11 mouse cellular contexts compared by ENCODE assay signal in the genomic region with DNA sequence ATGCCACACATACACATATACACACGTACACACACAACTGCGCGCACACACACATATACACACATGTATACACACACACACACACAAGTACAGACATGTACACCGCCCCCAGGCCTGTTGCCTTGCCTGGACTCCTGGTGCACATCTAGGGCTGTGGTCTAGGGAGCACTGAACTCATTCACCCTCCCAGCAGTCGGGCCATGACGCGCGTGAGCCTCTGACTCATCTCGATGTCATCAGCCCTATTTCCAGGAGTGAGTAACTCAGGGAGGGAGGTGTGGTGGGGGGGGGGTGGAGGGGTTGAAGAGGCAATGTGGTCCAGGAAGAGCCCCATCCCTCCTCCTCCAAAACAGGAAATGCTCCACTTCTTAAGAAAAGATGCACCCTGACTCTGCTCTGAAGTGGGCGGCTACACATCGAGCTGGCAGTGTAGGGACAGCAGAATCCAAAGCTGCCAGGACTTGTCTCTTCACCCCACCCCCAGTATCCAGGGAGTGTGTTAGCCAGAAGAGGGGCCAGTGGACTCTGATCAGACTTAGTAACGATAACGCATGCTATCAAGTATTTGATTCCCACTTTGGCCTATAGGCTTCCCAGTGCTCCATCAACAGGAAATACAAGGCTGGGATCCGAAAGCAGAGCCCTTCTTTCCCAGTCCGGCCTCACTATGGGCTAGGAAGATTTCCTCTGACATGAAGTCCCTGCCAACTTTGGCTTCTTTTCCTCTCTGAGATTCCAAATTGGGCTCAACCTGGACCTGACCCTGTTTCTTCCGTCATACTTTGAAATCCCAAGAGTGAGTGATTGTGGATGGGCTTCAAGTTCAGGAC. TPM values are rescaled to one million over a fixed set of nuclear protein-coding genes. Genes with fewer than 3 reads are reported as not detected.
DNase-seq lines count a peak whose midpoint lies in the region; ATAC-seq lines count a peak whose summit lies in the region.
"Had no signal": no experiment of that assay in that cellular context is flagged by ENCODE, and none has a peak within 500 bp of the region (broad histone marks: within the 10 kb centered on the region; RNA-seq: fewer than 3 reads in every experiment).

No protein-coding gene starts in this region.

- H3K4me1 ChIP-seq in intestine, embryonic 15.5 days (replicated peaks): 0 out of 2 replicates have a peak, but pooled peaks cover 3% of the 10 kb centered on the region
- H3K4me1 ChIP-seq in midbrain, embryonic 10.5 days: 0 out of 2 replicates have a peak, but pooled peaks cover 5% of the 10 kb centered on the region

- ATAC-seq in intestine, embryonic 15.5 days: peak; percentile 65
- ATAC-seq: liver, embryonic 12.5 days had no signal

- peak; percentile 95 for DNase-seq in heart, adult 11 months
- DNase-seq in heart, postnatal 25 days (ENCODE audit: low spot score): no peak
- peak; percentile 94 for DNase-seq in 416B (ENCODE audit: low read depth)
- DNase-seq in brain, adult 2 months (ENCODE audit: low read depth, low spot score): peak; percentile 78
- no peak for DNase-seq in cerebellum, postnatal 4 days (ENCODE audit: low spot score in 2 of 2)
- no peak for DNase-seq in left cerebral cortex, adult 11 months (ENCODE audit: low spot score)
- DNase-seq in midbrain, embryonic 10.5 days (ENCODE audit: low spot score): no peak
- DNase-seq: kidney, postnatal 14 days; thymus, postnatal 14 days had no signal

- no peaks in the 10 kb centered on the region for H3K27me3 ChIP-seq in intestine, embryonic 15.5 days (replicated peaks)
- H3K27me3 ChIP-seq in midbrain, embryonic 10.5 days (ENCODE audit: low read depth, poor library complexity, severe bottlenecking): no peaks in the 10 kb centered on the region
- H3K27me3 ChIP-seq: liver, embryonic 12.5 days had no signal

- H3K9ac ChIP-seq in intestine, embryonic 15.5 days: no peak overlapping the region
- H3K9ac ChIP-seq: liver, embryonic 12.5 days had no signal

- no peaks in the 10 kb centered on the region for H3K9me3 ChIP-seq in intestine, embryonic 15.5 days
- H3K9me3 ChIP-seq in midbrain, embryonic 10.5 days (replicated peaks): no peaks in the 10 kb centered on the region
- H3K9me3 ChIP-seq: liver, embryonic 12.5 days had no signal

- intact Hi-C loops in heart, postnatal 25 days (cut with DNase I): no loop called here

- H3K4me2 ChIP-seq in intestine, embryonic 15.5 days (replicated peaks): no peak overlapping the region
- H3K4me2 ChIP-seq: liver, embryonic 12.5 days had no signal

- 69% methylated on average over 16 of the region's 16 CpGs for WGBS in intestine, embryonic 15.5 days
- WGBS in midbrain, embryonic 10.5 days: 88% methylated on average over 16 of the region's 16 CpGs

- H3K36me3 ChIP-seq in intestine, embryonic 15.5 days: no peaks in the 10 kb centered on the region
- H3K36me3 ChIP-seq in midbrain, embryonic 10.5 days: no peaks in the 10 kb centered on the region
- H3K36me3 ChIP-seq: liver, embryonic 12.5 days had no signal

- no peak overlapping the region for H3K27ac ChIP-seq in intestine, embryonic 15.5 days
- H3K27ac ChIP-seq in midbrain, embryonic 10.5 days (replicated peaks): no peak overlapping the region
- H3K27ac ChIP-seq: liver, embryonic 12.5 days had no signal

- H3K4me3 ChIP-seq in intestine, embryonic 15.5 days (replicated peaks): no peak overlapping the region
- no peak overlapping the region for H3K4me3 ChIP-seq in midbrain, embryonic 10.5 days
- H3K4me3 ChIP-seq: liver, embryonic 12.5 days had no signal

RNA-seq across cellular contexts. Expression of gene Plb1, which starts 40.3 kb away (rescaled TPM):
- total RNA-seq in heart, postnatal 25 days (2021): 1 to 10 TPM; 1.5 TPM
- 0.98 and 1.3 TPM in 2 replicates for polyA plus RNA-seq in intestine, embryonic 15.5 days (2015; fragmentation: Nextera tagmentation; extraction: Ambion mirVana)
- polyA plus RNA-seq in midbrain, embryonic 10.5 days (2016; fragmentation: Nextera tagmentation; extraction: Ambion mirVana): 0.05 TPM in 1 of 2 replicates, not detected in the other
- polyA plus RNA-seq: liver, embryonic 12.5 days had no signal

RNA-seq across cellular contexts. Expression of gene Fosl2, which starts 56.6 kb away (rescaled TPM):
- 10 to 100 TPM; 19.8 to 24.4 TPM for total RNA-seq in heart, postnatal 25 days (2021)
- 7.1 and 7.3 TPM in 2 replicates for polyA plus RNA-seq in intestine, embryonic 15.5 days (2015; fragmentation: Nextera tagmentation; extraction: Ambion mirVana)
- polyA plus RNA-seq in midbrain, embryonic 10.5 days (2016; fragmentation: Nextera tagmentation; extraction: Ambion mirVana): 0.40 and 0.41 TPM in 2 replicates

Comparison
In these comparisons a context has a peak if more than half of its experiments do, and no peak if none do; other contexts are left out.
1. DNase-seq: peak in heart, adult 11 months (single experiment), 416B (single experiment) and brain, adult 2 months (single experiment); none in heart, postnatal 25 days (single experiment), cerebellum, postnatal 4 days (0 of 2), left cerebral cortex, adult 11 months (single experiment) and midbrain, embryonic 10.5 days (single experiment).